Mouse (Mus musculus) stomach, embryonic 14.5 days (tissue): ENCODE results near the gene Dlx6. TPM values are rescaled to one million over a fixed set of nuclear protein-coding genes. Genes with fewer than 3 reads are reported as not detected.

Experiments used
- ATAC-seq: fragments of 200-750 bp; cut with Nextera tagmentation; 2 replicates; pipeline ENCODE4 v1.8.0; 2017; ENCODE audit warnings: low read depth, moderate TSS enrichment; ENCODE audit not compliant: insufficient number of reproducible peaks, insufficient read depth, low FRiP score
- H3K27ac ChIP-seq: fragments of 300-500 bp; sonication (generic); 2 replicates; pipeline ENCODE4 v1.5.1; 2014; ENCODE audit warnings: mild to moderate bottlenecking, low read length, moderate library complexity, mixed read lengths
- H3K27me3 ChIP-seq: fragments of 300-500 bp; sonication (generic); 2 replicates; pipeline ENCODE4 v1.6.1; 2014; ENCODE audit warnings: low read length, control low read depth, mixed read lengths; ENCODE audit not compliant: control insufficient read depth, insufficient read depth
- H3K36me3 ChIP-seq: fragments of 300-500 bp; sonication (generic); 2 replicates; pipeline ENCODE4 v1.6.1; 2014; ENCODE audit warnings: mild to moderate bottlenecking, control low read depth, low read length, moderate library complexity, mixed read lengths; ENCODE audit not compliant: control insufficient read depth, insufficient read depth
- H3K4me1 ChIP-seq: fragments of 300-500 bp; sonication (generic); 2 replicates; pipeline ENCODE4 v1.6.1; 2014; ENCODE audit warnings: low read length, control low read depth, mixed read lengths; ENCODE audit not compliant: control insufficient read depth, insufficient read depth
- H3K4me2 ChIP-seq: fragments of 300-500 bp; sonication (generic); replicated peaks from 2 replicates; pipeline ENCODE4 v1.6.1; 2014; ENCODE audit warnings: low read depth, low read length, control low read depth
- H3K4me3 ChIP-seq: fragments of 300-500 bp; sonication (generic); 2 replicates; pipeline ENCODE4 v1.5.1; 2014; ENCODE audit warnings: low read depth, low read length, control low read depth
- H3K9ac ChIP-seq: fragments of 300-500 bp; sonication (generic); replicated peaks from 2 replicates; pipeline ENCODE4 v1.6.1; 2014; ENCODE audit warnings: low read depth, mild to moderate bottlenecking, control low read depth, low read length, moderate library complexity, mixed read lengths
- H3K9me3 ChIP-seq: fragments of 300-500 bp; sonication (generic); 2 replicates; pipeline ENCODE4 v1.6.1; 2016; ENCODE audit warnings: low read depth, low read length, control low read depth; ENCODE audit not compliant: control insufficient read depth
- WGBS: fragments of 180-500 bp; shearing (Covaris S2); extraction: QIAGEN DNeasy Blood & Tissue Kit; methylation state at CpG from one replicate; pipeline ENCODE4 v1.1.7; 2014; 5-methylcytosine and 5-hydroxymethylcytosine counted together
- polyA plus RNA-seq: library from polyadenylated mRNA; unstranded; fragments of >200 nt; fragmentation: Nextera tagmentation; extraction: Ambion mirVana; gene quantifications from 2 replicates; pipeline ENCODE4 v1.2.1, GENCODE M21; 2014

Dlx6 gene
- polyA plus RNA-seq, 1 experiment from 2014 or later = 0.42 TPM

- H3K4me1 ChIP-seq = no peaks in the 10 kb centered on the region
- no peak overlapping the region for H3K4me2 ChIP-seq
- H3K9me3 ChIP-seq = no peaks in the 10 kb centered on the region
- H3K4me3 ChIP-seq = no peak overlapping the region
- no peaks in the 10 kb centered on the region for H3K36me3 ChIP-seq
- H3K27me3 ChIP-seq = peaks cover 74% of the 10 kb centered on the region
- no peak overlapping the region for H3K9ac ChIP-seq
- ATAC-seq = no peak
- no peak overlapping the region for H3K27ac ChIP-seq
- WGBS = 3% methylated on average over 7 of the region's 7 CpGs
Observed at GRCm38 (mm10) chr6:6870876-6871420, 7.8 kb downstream of the Dlx6 start.

GRCm38 (mm10) chr6:6871692-6872091 is 8.6 kb downstream of the Dlx6 start:
- 5% methylated on average over 5 of the region's 5 CpGs for WGBS
- Histone ChIP-seq H3K27me3 (peaks cover 74% of the 10 kb centered on the region), H3K4me1 (no peaks in the 10 kb centered on the region), H3K36me3 (no peaks in the 10 kb centered on the region), H3K9me3 (no peaks in the 10 kb centered on the region), H3K4me2 (no peak overlapping the region), H3K9ac (no peak overlapping the region), H3K27ac (no peak overlapping the region), H3K4me3 (no peak overlapping the region)
- no peak for ATAC-seq

GRCm38 (mm10) chr6:6872873-6873272 is 9.7 kb downstream of the Dlx6 start:
- Histone ChIP-seq H3K4me1 (no peaks in the 10 kb centered on the region), H3K9ac (no peak overlapping the region), H3K36me3 (no peaks in the 10 kb centered on the region), H3K4me3 (no peak overlapping the region), H3K27ac (no peak overlapping the region), H3K27me3 (peaks cover 76% of the 10 kb centered on the region), H3K4me2 (no peak overlapping the region), H3K9me3 (no peaks in the 10 kb centered on the region)
- WGBS = 2% methylated on average over 5 of the region's 5 CpGs
- ATAC-seq = no peak

- no peak for ATAC-seq
- Histone ChIP-seq H3K36me3 (no peaks in the 10 kb centered on the region), H3K4me3 (no peak overlapping the region), H3K9me3 (no peaks in the 10 kb centered on the region), H3K4me1 (no peaks in the 10 kb centered on the region), H3K9ac (no peak overlapping the region), H3K4me2 (no peak overlapping the region), H3K27ac (no peak overlapping the region), H3K27me3 (peaks cover 80% of the 10 kb centered on the region)
- under 1% methylated on average over 19 of the region's 19 CpGs for WGBS
Observed at GRCm38 (mm10) chr6:6873476-6874072, 10.4 kb downstream of the Dlx6 start.

GRCm38 (mm10) chr6:6874073-6874771 is 11.1 kb downstream of the Dlx6 start:
- H3K27ac ChIP-seq = no peak overlapping the region
- no peaks in the 10 kb centered on the region for H3K4me1 ChIP-seq
- no peak for ATAC-seq
- no peak overlapping the region for H3K9ac ChIP-seq
- no peaks in the 10 kb centered on the region for H3K36me3 ChIP-seq
- no peak overlapping the region for H3K4me3 ChIP-seq
- H3K4me2 ChIP-seq = no peak overlapping the region
- H3K27me3 ChIP-seq = peaks cover 81% of the 10 kb centered on the region
- WGBS = 2% methylated on average over 24 of the region's 25 CpGs
- no peaks in the 10 kb centered on the region for H3K9me3 ChIP-seq

- H3K9ac ChIP-seq = no peak overlapping the region
- no peak overlapping the region for H3K4me2 ChIP-seq
- H3K4me3 ChIP-seq = no peak overlapping the region
- H3K4me1 ChIP-seq = no peaks in the 10 kb centered on the region
- H3K27ac ChIP-seq = no peak overlapping the region
- peaks cover 77% of the 10 kb centered on the region for H3K27me3 ChIP-seq
- no peak for ATAC-seq
- no peaks in the 10 kb centered on the region for H3K9me3 ChIP-seq
- H3K36me3 ChIP-seq = no peaks in the 10 kb centered on the region
- WGBS = 1% methylated on average over 11 of the region's 11 CpGs
Observed at GRCm38 (mm10) chr6:6875136-6875535, 12.0 kb downstream of the Dlx6 start.

- H3K27ac ChIP-seq = no peak overlapping the region
- H3K4me3 ChIP-seq = no peak overlapping the region
- H3K4me1 ChIP-seq = no peaks in the 10 kb centered on the region
- no peak overlapping the region for H3K9ac ChIP-seq
- no peaks in the 10 kb centered on the region for H3K36me3 ChIP-seq
- H3K4me2 ChIP-seq = no peak overlapping the region
- H3K9me3 ChIP-seq = no peaks in the 10 kb centered on the region
- peaks cover 73% of the 10 kb centered on the region for H3K27me3 ChIP-seq
- WGBS = 2% methylated on average over 9 of the region's 9 CpGs
- ATAC-seq = no peak
Observed at GRCm38 (mm10) chr6:6875676-6876075, 12.5 kb downstream of the Dlx6 start.

- no peak for ATAC-seq
- H3K4me3 ChIP-seq = no peak overlapping the region
- 0% methylated on average over 2 of the region's 2 CpGs for WGBS
Observed at GRCm38 (mm10) chr6:6876231-6876630, 13.1 kb downstream of the Dlx6 start.

More at GRCm38 (mm10) chr6:6876231-6876630, 13.1 kb downstream of the Dlx6 start:
- Histone ChIP-seq H3K27me3 (peaks cover 74% of the 10 kb centered on the region), H3K9ac (no peak overlapping the region), H3K9me3 (no peaks in the 10 kb centered on the region), H3K4me2 (no peak overlapping the region), H3K4me1 (no peaks in the 10 kb centered on the region), H3K27ac (no peak overlapping the region), H3K36me3 (no peaks in the 10 kb centered on the region)
